Mouse (Mus musculus) heart, postnatal 36 days (tissue): Measurements from ENCODE around the gene Cphx3. TPM values are rescaled to one million over a fixed set of nuclear protein-coding genes. Genes with fewer than 3 reads are reported as not detected.
"Not testable (repeated sequence)": the region's sequence is repeated elsewhere in the genome, so short reads cannot be mapped to it uniquely, and the experiment has no call there.

Experiments
- DNase-seq, 2 experiments: peaks; one replicate each; pipeline ENCODE4 v3.0.0; 2021 to 2022
- intact Hi-C: fragments of 180-260 bp; cut with DNase I; formaldehyde crosslinking; loops from one replicate; pipeline ENCODE4 v1.15.1; 2025
- total RNA-seq, 2 experiments: library from RNA; stranded (reverse); gene quantifications; 2 replicates each; pipeline ENCODE4 v1.2.3; 2021

Gene Cphx3
- total RNA-seq, 2 experiments from 2014 or later, result not detected

DNA sequence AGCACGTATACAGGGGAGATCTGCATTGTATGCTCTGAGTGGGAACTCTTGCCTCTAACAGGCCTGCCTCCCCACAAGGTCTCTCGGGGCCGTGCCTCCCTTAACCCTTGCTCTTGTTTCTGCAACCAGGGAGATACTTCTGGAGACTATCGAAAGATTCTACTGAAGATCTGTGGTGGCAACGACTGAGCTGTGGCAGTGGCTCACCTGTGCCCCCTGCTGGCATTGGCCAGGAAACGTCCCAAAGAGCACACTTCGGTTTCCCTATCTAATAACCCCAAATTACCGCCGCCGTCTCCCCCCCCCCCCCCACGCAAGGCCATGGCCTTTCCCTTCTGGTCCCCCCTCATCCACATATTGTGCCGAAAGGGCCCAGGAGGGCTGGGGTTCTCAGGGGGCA lies 83.2 kb downstream of the Cphx3 start:
- DNase-seq, intact Hi-C loops: not testable (repeated sequence)

DNA sequence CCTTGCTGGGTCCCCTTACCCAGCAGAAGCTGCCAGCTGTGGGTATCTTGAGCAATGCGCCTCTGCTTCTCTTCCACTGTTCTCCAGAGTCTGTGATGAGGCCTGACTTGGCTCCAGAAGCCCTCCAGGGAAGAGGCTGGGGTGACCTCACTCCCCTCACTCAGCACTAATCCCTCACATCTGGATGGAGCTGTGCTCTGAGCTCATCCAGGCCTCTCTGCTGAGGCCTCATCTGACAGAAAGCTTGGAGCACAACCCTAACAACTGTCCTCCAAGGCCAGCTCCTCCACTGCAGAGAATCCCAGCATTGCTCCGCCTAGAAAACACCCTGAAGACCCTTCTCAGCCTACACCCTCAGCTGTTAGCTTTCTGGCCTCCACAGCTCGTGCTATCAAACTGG lies 91.9 kb downstream of the Cphx3 start:
- intact Hi-C loops, DNase-seq: not testable (repeated sequence)

DNA sequence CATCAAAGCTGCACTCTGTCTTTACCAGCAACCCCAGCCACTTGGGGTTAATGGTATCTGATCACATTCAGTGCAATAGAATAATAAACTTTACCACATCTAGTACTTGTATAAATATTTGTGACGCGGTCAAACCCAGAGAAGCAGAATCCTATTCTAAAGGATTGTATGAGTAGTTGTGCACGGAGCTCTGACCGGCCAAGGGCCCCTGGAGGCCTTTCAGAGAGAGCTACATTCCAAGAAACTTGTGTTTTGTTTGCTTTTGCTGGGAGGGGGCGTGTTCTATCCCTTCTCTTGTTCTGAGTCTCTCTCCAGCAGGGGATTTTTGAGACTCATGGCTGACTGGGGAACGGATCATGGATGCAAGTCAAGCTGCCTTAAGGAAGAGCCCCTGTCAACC lies 92.9 kb downstream of the Cphx3 start:
- DNase-seq, intact Hi-C loops: not testable (repeated sequence)

DNA sequence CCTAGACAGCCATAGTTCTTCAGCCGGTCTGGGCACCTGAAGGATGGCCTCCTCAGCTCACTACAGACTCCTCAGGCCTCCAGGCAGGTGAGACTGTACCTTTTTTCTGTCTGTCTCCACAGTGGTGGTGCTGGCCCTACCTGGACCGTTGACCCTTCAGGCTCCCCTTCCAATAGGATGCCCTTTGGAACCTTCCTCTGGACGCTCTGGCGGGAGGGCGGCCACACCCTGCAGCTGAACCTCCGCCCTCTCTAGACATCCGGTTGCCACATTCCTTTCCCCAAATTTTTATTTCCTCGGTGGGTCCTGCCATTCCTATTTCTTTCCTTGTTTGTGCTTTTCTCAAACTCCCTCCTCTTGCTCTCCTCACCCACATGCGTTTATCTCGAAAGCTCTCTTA lies 99.6 kb downstream of the Cphx3 start:
- DNase-seq, intact Hi-C loops: not testable (repeated sequence)

DNA sequence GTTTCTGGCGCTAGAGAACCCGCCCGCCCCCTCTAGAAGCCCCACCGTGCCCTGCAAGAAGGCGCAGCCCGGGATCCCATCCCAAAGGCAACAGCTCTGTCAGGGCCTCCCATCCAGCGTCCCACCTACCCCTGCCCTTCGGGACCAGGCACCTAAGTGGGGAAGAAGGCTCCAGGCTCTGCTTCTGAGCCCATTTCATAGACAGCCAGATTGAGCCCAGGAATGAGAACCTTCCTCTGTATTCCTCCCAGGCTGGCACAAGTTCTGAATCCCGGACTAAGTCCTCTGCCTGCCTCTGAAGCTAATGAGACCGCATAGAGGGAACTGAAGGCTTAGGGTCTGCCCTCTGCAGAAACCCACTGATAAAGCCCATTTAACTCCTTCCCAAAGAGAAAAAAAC lies 100.3 kb downstream of the Cphx3 start, which contains the start of gene Plac9b:
Gene Plac9b, minus strand, starts transcription at position 101 of the 400 bp plus-strand sequence.
- intact Hi-C loops, DNase-seq: not testable (repeated sequence)

DNA sequence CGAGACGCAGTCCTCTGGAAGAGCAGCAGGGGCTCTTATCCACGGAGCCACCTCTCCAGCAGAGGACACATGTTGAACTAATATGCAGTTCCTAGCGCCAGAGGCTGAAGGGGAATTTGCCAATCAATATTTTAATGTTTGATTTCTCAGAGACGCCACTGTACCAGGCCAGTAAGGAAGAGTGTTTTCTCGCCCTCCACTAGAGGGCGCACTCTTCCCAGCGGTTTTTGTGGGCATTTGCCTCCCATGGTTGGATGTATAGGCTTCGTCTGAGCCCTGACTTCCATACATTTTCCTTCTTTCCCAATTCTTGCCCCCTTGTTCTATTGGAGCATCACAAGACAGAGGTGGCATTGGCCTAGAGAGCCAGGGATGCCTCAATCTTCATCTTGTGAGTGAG lies 104.5 kb downstream of the Cphx3 start:
- DNase-seq, intact Hi-C loops: not testable (repeated sequence)

DNA sequence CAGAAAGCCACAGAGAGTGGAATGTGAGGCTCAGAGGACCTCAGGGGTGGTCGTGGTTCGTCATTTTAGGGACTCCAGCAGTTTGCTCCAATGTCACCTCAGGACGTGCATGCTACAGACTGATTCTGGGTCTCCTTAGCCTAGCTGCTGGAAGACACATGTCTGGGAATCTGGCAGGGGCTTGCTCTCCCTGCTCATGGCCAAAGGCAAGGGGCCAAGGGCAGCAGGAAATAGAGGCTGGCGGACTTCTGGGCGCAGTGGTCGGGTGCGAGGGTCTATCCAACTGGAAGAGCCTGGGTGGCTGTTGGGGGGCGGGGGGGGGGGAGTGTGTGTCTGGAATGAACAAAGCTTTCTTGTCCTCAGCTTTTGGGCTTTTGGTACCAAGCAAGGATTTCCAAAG lies 106.3 kb downstream of the Cphx3 start:
- DNase-seq, intact Hi-C loops: not testable (repeated sequence)

DNA sequence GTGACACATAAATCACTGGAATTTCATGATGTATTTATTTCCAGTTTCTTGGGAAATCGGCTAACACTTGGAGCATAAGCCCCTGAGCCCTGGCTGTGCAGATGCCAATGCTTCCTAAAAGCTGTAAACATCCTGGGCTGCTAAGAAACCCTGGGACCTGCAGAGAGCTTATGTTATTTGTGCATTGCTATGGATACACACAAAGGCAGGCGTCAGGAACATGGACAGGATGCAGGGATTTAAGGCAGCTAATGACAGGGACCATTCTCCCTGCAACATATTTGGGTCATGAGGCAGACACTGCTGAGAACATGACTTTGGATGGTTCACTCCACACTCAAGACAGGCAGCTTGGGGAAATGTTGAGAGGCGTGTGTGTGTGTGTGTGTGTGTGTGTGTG lies 115.8 kb downstream of the Cphx3 start:
- DNase-seq, intact Hi-C loops: not testable (repeated sequence)

DNA sequence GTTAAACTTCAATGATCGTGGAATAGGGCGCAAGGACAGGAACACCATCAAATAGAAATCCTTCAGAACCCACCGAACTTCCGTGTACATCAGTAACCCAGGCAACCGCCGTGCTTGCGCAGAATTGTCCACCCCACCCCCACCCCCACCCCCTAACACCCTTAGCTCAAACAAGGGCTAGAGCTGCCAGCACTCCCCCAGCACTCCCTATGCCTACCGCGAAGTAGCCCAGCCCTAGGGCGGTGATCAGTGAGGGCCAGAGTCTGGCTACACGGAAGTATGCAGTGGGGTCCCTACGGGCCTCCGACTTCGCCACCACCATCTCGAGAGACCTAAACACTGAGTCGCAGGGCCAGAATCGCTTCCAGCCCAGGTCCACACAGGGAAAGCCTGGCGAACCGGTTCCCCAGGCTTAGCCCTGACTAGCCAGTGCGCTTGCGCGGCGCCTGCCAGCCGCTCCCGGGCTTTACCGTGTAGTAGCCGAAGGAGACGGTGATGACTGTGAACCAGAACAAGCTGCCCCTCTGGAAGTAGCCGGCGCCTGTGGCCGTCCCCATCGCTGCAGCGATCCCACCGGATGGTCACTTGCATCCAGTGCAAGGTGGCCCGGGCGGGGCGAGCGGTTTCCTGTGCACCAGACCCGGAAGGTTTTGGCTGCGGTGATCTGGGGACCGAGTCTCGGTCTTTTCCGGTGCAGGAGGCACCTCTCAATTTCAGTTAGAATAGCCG lies 124.3 kb downstream of the Cphx3 start:
- DNase-seq, intact Hi-C loops: not testable (repeated sequence)

DNA sequence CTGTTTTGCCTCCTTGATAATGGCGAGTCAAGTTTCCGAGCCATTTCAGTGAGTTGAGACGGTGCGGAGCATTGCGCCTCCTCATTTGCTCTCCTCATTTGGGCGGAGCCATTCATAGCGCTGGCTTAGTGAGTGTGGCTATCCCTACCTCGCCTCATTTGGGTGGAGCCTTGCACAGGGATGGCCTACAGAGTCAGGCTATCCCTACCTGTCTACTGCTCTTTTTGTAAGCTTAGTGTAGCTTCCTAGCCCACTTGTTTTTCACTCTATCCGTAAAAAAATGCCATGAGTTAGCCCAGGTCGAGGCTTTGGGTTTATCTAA lies 124.8 kb downstream of the Cphx3 start, which contains the start of gene Tmem254b:
Gene Tmem254b, minus strand, starts transcription at position 116 of the 322 bp plus-strand sequence.
- DNase-seq, intact Hi-C loops: not testable (repeated sequence)

DNA sequence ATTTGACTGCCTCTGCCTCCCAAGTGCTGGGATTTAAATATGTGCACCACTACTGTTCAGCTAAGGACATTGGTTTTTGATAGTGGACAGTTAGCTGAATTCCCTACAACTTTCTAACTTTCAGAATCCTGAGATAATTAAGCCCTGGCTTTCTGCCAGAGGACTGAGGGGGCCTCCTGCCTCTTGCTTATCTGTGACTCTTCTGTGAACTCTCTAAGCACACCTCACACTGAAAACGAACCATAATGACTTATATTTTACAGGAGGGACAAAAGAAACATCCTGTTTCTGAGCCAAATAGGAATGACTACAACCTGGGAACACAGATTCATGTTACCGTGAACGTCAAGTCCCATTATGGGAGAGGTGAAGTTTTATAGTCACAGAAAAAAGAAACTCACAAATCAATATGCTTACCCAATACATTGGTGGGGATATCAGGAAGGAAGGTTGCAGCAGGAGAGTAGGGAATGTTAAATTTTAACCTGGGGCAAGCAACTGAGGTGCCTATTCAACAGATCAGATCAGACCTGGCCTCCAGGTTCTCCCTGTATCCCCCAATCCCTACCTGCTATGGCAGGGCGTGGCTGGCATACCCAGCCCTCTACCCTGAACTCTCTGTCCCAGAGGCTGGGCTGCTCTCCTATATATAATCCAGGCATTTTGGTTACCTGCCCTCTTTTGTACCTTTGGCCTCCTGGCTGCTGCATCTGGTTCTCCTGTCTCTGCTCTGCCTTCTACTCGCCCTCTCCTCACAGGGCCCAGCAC lies 134.3 kb downstream of the Cphx3 start:
- DNase-seq, intact Hi-C loops: not testable (repeated sequence)

DNA sequence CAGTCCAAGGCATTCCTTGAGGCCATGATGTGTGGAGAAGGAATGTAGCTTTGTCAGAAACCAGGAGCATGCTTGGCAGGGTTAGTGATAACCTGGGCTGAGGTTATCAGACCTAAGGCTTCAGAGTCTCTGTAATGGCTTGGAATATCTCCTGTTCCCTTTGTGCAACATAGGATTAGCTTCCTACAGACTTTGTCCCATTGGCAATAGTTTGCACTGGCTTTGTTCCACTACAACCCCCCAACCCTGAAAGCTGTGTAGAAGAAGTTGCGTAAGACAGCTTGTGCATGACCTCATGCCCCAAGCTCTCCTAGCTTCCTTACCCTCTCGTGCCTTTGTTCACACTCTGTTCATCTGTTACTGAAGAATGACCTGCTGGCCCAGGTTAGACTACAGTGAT lies 155.1 kb downstream of the Cphx3 start:
- DNase-seq, intact Hi-C loops: not testable (repeated sequence)

DNA sequence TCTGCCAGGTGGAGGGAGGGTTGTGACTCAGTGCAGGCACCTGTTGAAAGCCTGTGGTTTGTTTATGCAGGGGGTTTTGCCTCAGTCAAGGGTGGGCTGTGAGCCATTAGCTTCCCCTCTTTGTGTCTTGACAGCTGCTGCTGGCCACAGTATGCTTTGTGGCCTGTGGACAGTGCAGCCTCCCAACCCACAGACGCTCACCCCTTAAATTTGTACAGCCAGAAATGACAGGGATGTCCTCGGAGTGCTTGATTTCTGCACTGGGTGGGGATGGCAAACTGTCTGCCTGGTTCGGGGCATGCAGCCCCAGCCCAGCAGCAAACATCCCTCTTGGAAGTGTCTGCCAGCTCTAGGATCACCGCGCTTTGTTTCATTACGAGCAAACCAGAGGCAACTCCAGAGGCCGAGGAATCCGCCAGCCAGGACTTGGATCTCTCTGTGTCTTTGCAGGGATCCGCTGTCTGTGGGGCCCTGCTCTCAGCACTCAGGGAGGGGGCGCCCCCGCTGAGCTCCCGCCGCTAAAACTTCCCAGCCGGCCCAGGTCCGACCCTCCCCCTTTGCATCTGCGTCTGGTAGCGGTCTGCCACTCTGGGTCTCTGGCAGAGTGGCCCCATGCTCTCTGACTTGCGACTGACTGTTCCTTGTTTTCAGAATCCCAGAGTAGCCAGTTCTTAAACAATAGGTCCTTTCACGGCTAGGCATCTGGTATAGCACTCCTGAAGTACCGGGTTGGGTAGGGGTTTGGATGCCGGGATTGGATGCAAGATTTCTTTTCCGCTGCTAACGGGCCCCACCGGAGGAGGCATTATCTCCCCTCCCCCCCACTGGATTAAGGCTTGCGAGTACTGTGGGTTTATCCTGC lies 175.9 kb downstream of the Cphx3 start, which contains the start of gene Duxbl3:
Gene Duxbl3, plus strand, starts transcription at position 207 of the 862 bp plus-strand sequence.
- intact Hi-C loops, DNase-seq: not testable (repeated sequence)

DNA sequence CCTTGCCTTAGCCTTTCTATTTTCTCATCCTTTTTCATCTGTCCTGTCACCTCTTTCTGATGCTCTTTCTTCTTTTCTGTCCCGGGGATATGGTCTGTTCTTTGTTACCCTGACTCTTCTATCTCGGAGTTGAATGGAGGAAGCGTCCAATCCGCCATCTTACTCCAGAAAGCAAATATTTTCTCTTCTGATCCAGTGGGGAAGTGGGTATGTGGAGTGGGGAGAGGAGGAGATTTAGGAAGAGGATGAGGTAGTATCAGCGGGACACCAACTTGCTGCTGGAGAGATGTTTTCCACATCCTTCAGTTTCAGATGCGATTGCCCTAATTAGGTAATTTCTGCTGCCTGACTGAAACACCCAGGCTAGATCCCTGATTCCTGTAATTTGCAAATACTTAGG lies 176.6 kb downstream of the Cphx3 start:
- intact Hi-C loops, DNase-seq: not testable (repeated sequence)

Other genes starting within 250 kb of the Cphx3 start
- gene Anxa11, start 240.1 kb upstream of the Cphx3 start, total RNA-seq, result 10 to 100 TPM; 81.8 to 87.0 TPM
- gene Plac9a, start 179.2 kb upstream of the Cphx3 start, total RNA-seq, result 1 to 10 TPM; 2.0 to 2.4 TPM
- gene Tmem254a, start 154.6 kb upstream of the Cphx3 start, total RNA-seq, result 1 to 10 TPM in 1 of 2 experiments, under 1 TPM in 1; 0.75 to 1.2 TPM
- gene Cphx1, start 144.0 kb upstream of the Cphx3 start, total RNA-seq, result not detected
- under 1 TPM in 1 of 2 experiments, not detected in 1; 0.14 TPM for gene Duxbl1, start 103.7 kb upstream of the Cphx3 start, total RNA-seq
- gene Gm9780, start 39.6 kb upstream of the Cphx3 start, total RNA-seq, result 10 to 100 TPM; 17.7 to 21.2 TPM
- gene Tmem254c, start 14.9 kb upstream of the Cphx3 start, total RNA-seq, result 1 to 10 TPM; 6.3 to 9.3 TPM
- not detected for gene Cphx2, start 781 bp upstream of the Cphx3 start, total RNA-seq
- gene Duxbl2, start 36.1 kb downstream of the Cphx3 start, total RNA-seq, result not detected
- gene Plac9b, start 100.2 kb downstream of the Cphx3 start, total RNA-seq, result 10 to 100 TPM; 48.1 to 57.6 TPM
- 1 to 10 TPM; 2.6 to 3.6 TPM for gene Tmem254b, start 124.7 kb downstream of the Cphx3 start, total RNA-seq
- gene Duxbl3, start 175.7 kb downstream of the Cphx3 start, total RNA-seq, result not detected